Mouse (Mus musculus) gastrocnemius, postnatal 14 days (tissue): ENCODE data around the gene Zdhhc9. TPM values are rescaled to one million over a fixed set of nuclear protein-coding genes. Genes with fewer than 3 reads are reported as not detected.
"Not testable (repeated sequence)": the region's sequence is repeated elsewhere in the genome, so short reads cannot be mapped to it uniquely, and the experiment has no call there.

Experiments
- DNase-seq: peaks from one replicate; pipeline ENCODE4 v3.0.0; 2021; ENCODE audit warnings: mixed read lengths
- intact Hi-C: fragments of 180-260 bp; cut with DNase I; formaldehyde crosslinking; loops from one replicate; pipeline ENCODE4 v1.15.1; 2025; ENCODE audit warnings: low total_unique reads
- long read RNA-seq, 2 experiments: library from polyadenylated mRNA; stranded (forward); transcript quantifications; one replicate each; pipeline ENCODE4 v2.0.0; 2021
- total RNA-seq, 2 experiments: library from RNA; stranded (reverse); gene quantifications; 2 replicates each; pipeline ENCODE4 v1.2.3; 2021

The Zdhhc9 gene
- total RNA-seq, result 1 to 10 TPM; 7.4 to 9.5 TPM
- long read RNA-seq, experiment 1, transcript Zdhhc9-201 (10 exons, 2,982 nt), result major isoform, 5 of 5 reads
- long read RNA-seq, experiment 1, partial matches to known transcripts, result 0 of 5 reads
- long read RNA-seq, experiment 1, other reads (novel, unspliced or antisense), result 0 of 5 reads
- long read RNA-seq, experiment 2, partial matches to known transcripts, result 2 of 7 reads
- long read RNA-seq, experiment 2, other reads (novel, unspliced or antisense), result 2 of 7 reads

DNA sequence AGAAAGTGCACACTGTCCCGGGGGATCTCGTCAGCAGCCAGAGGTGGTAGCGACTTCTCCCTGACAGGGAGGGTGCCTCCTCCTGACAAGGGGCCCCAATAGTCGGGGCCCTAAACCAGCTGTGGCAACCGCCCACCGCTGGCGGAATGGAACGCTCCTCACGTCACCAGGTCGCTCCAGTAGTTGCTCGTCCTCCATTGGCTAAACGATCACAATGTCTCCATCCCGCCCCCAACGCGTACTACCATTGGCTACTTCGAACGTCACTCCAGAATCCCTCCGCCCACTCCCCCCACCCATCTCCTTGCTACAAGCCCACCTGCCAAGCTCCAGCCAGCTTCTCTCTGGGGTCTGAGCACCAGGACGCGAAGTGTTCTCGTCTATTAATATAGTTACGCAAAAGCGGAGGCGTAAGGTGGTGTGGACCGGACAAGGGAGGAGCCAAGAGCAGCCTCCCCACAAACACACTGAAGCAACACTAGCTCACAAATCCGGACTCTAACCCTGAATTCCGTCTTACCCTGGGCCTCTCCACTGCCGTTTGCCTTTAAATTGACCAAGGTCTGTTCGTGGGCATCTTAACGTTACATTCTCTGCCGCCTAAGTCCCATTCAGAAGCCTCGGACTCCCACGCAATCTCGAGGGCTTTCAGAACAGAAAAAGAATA, at the start of gene Zdhhc9:
Gene Zdhhc9 (minus strand): TSS at position 360 of the 667 bp plus-strand sequence.
- DNase-seq, result peak; percentile 75
- intact Hi-C loops, result no loop called here

DNA sequence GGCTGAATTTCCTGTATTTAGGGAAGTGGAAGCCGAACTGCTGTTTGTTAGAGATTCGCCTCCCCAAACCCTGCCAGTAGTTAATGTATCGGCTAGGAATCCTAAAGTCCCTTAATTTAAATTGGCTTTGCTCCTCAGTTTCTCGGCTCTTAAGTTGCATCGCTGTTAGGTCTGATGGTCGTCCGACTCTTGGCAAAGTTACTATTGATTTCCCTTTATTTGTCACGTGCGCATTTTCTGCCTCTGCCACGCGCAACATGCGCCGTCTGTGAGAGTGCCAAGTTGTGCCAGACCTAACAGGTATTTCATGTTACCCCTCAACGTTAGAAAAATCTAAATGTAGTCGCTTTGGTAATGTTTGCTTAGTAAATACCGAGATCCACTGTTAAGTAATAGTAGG, 48.3 kb upstream of the Zdhhc9 start:
- intact Hi-C loops, result no loop called here
- DNase-seq, result no peak

DNA sequence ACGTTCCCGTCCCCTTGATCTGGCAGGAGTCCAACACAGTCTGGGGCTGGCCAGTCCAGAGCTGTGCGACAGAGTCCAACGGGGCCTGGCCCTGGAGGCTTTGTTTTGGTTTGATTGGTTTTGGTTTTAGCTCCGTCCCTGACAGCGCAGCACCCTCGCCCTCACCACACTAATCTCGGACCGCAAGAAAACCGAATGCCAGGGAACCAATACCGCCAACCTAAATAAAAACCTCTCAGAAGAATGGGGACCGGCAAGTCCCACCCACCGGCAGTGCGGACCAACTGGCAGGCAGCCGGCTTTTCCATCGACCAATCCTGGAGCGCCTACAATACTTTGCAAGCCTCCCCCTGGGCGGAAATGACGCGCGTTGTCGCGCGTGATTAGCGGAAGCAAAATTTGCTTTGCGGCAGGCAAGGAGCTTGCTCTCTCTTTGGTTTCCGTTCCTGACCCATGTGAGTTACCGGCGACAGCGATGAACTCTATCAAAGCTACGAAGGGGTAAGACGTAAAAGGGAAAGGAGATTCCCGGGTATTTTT, 47.9 kb upstream of the Zdhhc9 start, which contains the start of gene Utp14a:
Gene Utp14a (plus strand): TSS at position 395 of the 540 bp plus-strand sequence.
- peak; percentile 97 for DNase-seq
- intact Hi-C loops, result no loop called here

DNA sequence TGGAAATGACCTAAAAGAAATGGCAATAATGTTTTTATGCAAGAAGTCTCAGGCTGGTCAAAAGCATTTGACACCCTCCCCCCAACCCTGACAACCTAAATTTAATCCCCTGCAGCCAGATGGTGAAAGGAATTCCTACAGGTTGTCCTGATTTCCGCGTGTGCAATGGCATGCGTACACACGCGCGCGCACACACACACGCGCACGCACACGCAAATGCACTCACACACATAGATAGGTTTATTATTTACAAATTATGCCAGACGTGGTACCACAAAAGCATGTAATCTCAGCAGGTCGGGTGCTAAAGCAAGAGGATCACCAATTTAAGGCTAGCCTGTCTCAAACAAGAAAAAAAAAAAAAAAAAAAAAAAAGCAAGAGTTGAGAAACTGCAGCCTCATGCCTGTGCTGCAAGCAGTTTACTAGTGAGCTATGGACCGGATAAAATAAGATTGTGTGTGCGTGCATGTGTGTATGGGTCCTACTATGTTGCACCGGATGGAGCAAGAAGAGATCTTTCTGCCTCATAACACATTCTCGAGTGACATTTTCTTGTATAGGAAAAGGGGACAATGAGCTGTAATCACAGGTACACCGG, 47.3 kb upstream of the Zdhhc9 start:
- no peak for DNase-seq
- intact Hi-C loops, result no loop called here

DNA sequence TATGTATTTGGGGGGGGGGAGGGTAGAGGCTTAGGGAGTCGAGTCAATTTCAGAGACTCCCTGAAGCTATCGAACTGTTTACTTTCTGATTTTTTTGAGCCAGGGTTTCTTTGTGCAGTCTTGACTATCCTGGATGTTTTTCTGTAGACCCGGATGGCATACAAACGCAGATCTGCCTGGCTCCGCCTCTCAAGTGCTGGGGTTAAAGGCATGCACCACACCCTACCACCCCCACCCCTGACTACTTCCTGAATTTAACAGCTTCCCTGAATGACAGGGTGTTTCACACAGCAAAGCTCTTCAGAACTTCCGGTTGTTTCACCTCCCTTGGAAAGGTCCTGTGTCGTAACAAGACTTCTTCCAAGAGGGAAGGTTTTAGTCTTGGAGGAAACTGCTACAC, 25.7 kb upstream of the Zdhhc9 start:
- DNase-seq, result no peak
- intact Hi-C loops, result no loop called here

DNA sequence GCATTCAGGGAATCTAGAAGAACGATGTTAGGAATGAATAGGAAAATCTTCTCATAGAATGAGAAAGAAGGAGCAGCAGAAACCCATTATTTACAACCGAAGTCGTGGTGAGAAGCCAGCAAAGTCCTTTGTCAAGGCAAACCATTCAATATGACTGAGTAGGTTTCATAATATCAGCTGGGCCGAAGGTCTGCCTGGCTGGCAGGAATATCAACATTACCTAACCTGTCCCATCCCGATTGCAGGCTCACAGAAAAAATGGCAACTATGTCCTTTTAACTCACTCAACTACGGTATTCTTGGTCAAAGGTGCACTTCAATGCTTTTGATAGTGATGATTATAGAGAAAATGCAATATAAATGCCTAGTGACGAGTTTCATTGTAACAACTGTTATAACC, 17.5 kb upstream of the Zdhhc9 start:
- DNase-seq, result no peak
- intact Hi-C loops, result no loop called here

DNA sequence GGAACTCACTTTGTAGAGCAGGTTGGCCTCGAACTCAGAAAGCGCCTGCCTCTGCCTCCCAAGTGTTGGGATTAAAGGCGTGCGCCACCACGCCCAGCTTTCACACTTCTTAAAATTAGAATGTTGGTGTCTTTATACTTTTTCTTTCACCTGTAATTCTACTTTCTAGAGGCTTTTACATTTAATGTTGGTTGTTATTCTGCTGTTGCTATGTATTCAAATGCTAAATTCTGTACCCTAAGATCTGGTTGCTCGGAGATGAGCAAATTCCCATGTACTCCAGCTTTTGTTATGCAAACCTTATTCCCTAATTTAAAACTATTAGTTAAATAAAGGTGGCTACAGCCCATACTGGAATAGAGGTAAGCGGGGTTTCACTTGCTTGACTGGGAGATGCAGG, 14.0 kb upstream of the Zdhhc9 start:
- intact Hi-C loops, result no loop called here

DNA sequence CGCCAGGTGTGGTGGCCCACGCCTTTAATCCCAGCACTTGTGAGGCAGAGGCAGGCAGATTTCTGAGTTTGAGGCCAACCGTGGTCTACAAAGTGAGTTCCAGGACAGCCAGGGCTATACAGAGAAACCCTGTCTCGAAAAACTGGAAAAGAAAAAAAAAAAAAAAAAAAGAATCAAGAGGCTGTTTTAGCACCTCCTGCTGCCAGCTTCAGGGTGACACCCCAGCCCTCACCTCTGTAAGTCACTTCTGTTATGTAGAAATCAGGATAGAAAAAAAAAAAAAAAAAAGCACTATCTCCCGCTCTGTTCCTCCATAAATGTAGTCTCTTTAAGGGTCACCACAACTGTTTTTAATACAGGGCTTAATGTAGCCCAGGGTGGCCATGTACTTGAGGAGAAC, 10.8 kb upstream of the Zdhhc9 start:
- DNase-seq, result no peak
- intact Hi-C loops, result no loop called here

More for the DNA sequence above, 14.0 kb upstream of the Zdhhc9 start:
- no peak for DNase-seq

DNA sequence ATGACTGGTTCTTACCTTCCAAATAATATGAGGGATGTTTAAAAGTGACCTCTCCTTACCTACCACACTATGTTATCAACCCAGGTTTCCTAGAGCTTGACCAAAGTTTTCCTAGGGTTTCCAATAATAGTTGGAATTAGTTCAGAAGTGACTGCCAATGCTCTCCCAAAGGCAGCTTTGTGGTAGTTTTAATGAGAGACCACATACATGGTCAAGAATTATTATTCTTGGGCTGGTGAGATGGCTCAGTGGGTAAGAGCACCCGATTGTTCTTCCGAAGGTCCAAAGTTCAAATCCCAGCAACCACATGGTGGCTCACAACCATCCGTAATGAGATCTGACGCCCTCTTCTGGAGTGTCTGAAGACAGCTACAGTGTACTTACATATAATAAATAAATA, 1.1 kb upstream of the Zdhhc9 start:
- DNase-seq, intact Hi-C loops: not testable (repeated sequence)

DNA sequence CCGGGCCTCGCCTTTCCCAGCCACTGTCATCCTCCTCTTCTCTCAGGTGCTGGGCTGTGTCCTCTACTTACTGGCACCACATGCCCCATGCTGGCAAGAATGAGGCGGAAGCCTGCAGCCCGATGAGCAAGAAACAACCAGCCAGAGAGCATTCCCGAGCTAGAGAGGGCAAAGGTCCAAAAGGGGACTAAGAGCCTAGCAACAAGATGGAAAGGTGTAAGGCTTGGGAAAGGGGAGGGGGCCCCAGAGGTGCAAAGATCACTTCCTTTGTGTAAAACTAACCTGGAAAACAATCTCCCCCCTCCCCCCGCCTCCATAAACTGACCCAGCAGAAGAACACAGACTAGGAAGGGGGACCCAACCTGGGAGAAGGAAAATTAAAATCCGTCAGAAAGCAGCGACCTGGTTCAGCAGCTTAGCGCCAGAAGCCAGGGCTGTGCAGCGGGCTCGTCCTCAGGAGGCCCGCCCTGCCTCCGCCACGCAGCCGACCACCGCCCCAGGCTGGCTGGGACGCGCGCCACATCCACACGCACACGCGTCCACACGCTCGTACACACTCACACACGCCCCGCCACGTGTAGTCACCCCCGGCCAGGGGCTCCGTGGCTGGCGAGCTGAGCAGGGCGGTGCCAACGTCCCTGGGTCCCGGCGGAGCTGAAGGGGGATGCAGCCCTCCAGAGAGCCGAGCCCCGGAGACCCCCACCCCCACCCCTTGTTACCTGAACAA, 754 bp downstream of the Zdhhc9 start:
- intact Hi-C loops, result no loop called here
- DNase-seq, result peak; percentile 19

DNA sequence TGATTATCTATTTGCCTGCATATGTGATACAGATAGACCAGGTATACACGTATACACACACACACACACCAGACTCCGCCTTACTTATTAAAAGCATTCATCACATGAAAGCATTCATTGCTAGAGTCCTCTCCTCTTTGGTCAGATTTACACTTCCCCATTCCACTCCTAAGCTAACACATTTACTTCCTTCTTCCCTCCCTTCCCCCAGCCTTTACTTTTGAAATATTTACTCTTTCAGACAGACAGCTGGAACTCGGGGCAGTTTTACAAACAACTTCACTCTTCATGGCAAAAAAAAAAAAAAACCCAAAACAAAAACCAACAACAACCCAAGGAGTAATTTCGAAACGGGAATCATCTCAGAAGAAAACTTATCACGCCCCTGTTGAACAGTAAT, 4.2 kb downstream of the Zdhhc9 start:
- intact Hi-C loops, result no loop called here
- DNase-seq, result no peak

DNA sequence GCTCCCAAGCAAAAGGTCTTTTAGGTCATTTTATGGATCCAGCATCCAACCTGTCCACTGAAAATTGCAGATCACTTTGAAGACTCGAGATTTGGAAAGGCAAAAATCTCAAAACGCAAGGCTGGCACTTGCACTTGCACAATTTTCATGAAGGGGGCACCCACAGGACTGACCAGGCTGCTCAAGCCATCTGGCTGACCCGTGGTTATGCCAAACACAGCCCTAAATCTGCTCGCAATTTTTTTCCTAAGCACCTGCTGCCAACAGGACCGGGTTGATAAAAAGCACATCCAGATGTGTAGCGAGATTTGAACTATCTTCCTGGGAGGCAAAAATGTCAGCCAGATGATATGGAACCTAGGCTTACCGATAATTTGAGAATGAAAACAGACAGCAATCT, 4.9 kb downstream of the Zdhhc9 start:
- DNase-seq, result no peak
- intact Hi-C loops, result no loop called here

DNA sequence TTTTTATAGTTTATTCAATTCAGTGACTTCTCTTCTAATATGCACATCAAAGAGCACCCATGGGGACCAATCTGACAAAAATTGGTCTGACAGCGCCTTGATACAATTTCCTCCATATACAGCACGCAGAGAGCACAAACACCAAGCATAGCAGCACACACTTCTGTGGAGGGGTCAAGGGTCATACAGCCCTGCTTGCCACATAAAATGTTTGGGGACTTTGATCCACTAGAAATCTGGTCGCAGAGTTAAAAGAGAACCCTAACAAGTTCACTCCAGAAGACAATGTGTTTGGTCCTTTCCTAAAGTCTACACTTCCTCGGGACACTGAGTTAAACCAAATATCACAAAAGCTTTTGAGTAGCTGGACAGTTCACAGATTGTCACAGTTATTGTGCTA, 5.7 kb downstream of the Zdhhc9 start:
- DNase-seq, result no peak
- intact Hi-C loops, result no loop called here

DNA sequence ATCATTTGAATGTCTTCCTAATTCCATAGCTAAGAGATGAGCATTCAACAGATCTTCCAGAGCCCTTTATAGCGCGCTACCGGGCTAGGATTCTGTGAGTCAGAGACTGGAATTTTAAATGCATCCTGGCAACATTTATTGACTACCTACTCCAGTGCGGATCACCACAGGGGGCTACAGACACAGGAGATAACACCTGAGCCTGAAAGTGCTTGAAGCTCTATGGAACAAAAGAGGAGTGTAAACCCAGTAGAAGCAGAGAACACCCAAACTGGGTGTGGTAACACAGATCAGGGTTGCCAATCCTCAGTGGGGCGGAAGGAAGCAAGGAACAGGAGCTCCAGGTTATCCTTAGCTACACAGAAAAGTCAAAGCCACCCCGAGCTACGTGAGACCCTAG, 6.2 kb downstream of the Zdhhc9 start:
- intact Hi-C loops, result no loop called here

DNA sequence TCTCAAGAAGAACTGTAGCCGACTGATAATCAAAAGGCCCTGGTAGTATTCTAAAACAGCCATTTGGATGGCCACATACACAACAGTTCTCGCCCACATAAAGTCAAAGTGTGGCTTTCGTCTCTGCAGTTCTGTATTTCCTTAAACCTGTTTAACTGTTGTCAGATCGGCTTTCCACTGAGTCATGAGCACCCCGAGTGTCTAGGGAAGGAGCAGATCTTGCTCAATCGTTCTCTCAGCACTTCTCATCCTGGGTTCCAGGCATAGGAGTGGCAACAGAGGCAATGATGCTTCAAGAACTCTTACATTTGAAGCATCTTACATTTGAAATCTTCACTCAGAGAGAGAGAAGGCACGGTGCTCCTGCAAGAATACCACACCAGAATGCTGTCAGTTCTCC, 6.7 kb downstream of the Zdhhc9 start:
- intact Hi-C loops, result no loop called here

More for the DNA sequence above, 6.2 kb downstream of the Zdhhc9 start:
- no peak for DNase-seq

DNA sequence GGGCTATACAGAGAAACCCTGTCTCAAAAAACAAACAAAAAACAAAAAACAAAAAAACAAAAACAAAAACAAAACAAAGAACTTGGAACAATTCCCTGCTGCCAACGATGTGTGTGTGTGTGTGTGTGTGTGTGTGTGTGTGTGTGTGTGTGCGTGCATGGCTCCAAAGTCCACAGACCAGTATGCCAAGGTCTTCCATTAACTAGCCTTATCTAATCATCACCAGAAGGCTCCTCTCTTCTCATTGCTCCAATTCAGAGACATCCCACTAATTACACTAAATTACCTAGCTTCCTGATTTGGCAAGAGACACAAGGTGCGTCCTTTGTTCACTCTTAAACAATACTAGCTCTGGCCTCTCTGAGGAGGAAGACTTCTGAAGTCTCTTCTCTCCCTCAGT, 8.0 kb downstream of the Zdhhc9 start:
- intact Hi-C loops, result no loop called here
- DNase-seq, result no peak

More for the DNA sequence above, 6.7 kb downstream of the Zdhhc9 start:
- no peak for DNase-seq

DNA sequence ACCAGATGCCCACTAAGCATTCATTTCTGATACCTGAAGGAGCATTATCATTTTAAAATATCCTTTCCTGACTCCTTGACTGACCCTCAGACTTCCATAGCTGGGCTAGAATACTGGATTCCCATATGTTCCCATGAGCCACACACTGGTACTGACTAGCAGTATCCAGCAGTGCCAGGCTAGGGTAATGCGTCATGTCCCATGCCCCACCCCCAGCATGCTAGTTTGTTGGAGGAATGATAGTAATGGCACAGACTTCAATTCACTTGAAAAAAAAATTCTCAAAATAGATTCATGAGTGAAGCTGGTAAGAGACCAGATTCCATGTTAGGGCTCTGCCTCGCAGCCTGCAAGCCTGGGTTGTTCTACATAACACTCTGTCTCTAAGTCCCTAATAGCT, 9.7 kb downstream of the Zdhhc9 start:
- intact Hi-C loops, result no loop called here
- no peak for DNase-seq

DNA sequence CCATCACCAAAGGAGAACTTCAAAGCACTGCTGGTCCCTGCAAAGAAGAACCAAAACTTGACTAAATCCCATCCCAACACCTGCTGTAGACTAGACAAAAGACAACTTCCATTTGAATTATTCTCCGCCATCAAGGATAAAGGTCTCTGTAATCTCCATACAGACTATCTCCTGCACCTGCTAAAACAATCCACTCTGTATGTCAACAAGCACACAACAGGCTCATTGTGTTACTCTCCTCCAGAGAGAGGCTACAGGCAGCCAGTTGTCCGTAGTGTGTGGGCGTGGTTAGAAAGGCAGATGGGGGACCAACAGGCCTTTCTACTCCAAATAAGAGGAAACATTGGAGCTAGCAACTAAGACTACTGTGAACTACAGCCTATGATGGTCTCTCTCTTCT, 10.8 kb downstream of the Zdhhc9 start:
- no peak for DNase-seq
- intact Hi-C loops, result no loop called here

DNA sequence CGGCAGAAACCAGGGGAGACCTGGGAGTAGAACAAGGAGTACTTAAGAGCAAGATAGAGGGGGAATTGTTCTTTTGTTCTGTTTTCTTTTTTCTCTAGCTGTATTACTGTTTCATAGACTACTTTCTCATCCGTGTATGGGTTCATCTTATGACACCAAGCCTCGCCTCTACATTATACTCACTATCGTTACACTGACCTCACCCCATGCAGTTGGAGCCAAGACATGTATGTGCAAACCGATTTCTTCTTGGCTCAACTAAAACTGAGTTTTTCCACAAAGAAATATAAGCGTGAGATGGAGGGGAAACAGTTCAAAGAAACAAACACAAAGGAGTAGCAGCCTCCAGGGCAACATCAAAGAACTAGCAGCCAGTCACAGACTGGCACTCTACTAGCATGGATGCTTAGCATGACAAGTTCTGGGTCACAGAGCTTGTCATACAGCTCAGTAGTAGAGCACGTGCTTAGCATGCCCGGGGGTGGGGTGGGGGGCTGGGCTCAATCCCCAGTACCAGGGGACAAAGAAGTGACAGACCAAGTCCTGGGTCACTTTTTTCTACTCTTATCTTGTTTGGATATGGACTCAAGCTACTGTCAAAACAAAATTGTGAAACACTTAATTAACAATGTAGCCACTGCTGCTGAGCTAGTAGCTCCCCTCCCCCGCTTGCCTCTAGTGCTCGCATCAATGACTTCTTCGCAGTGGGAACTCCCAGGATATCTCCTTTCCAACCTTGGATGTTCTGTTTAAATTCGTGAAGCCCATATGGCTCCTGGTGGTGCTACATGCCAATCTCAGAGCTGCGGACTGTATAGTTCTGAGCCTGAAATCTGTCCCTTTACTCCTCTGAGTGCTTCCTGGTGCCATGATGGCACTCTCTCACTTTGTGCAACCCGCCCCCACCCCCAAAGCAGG, 15.2 kb downstream of the Zdhhc9 start:
- intact Hi-C loops, result no loop called here
- DNase-seq, result no peak
